Mouse (Mus musculus): ENCODE measurements around the gene Pgp. TPM values are rescaled to one million over a fixed set of nuclear protein-coding genes. Genes with fewer than 3 reads are reported as not detected.

Gene Pgp
- total and polyA plus RNA-seq, 2 experiments from 2014 or later, result 74.1 to 94.1 TPM

DNA sequence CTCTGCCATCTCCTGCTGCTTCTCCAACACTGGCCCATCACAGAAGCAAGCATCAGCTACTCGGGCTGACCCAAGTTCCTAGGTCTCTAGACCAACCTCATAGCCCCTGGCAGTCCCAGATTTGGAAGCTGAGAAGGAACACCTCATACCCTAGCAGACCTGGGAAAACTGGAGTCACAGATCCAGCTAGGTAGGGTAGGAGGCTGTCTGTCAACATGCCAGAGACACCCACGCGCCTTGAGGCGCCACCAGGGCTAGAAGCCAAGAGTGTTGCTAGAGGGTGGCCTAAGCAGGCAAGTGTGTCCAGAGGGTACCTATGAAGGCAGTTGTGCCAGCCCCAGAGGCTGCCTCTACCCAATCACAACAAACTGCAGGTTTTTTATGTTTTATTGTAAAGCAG lies 26.8 kb upstream of the Pgp start:
- no peak for ATAC-seq
- Histone ChIP-seq H3K4me2 (ENCODE audit: low read depth, low read length) (no peak overlapping the region), H3K36me3 (ENCODE audit: insufficient read depth, low read length) (peaks cover 74% of the 10 kb centered on the region), H3K27ac (no peak overlapping the region), H3K9me3 (ENCODE audit: low read length) (no peaks in the 10 kb centered on the region), H3K4me3 (ENCODE audit: low read length) (no peak overlapping the region), H3K4me1 (ENCODE audit: insufficient read depth, low read length) (no peaks in the 10 kb centered on the region), H3K27me3 (ENCODE audit: insufficient read depth, low read length) (no peaks in the 10 kb centered on the region), H3K9ac (replicated peaks; ENCODE audit: low read length) (no peak overlapping the region)
- WGBS, result 90% methylated on average over 4 of the region's 4 CpGs
- DNase-seq (ENCODE audit: low spot score), result no peak
- TF ChIP-seq CTCF (IDR thresholded peaks at IDR 0.05; ENCODE audit: low read depth), result no peak

- Histone ChIP-seq H3K4me3 (ENCODE audit: low read length) (no peak overlapping the region), H3K36me3 (ENCODE audit: insufficient read depth, low read length) (peaks cover 84% of the 10 kb centered on the region), H3K27me3 (ENCODE audit: insufficient read depth, low read length) (no peaks in the 10 kb centered on the region), H3K4me1 (ENCODE audit: insufficient read depth, low read length) (no peaks in the 10 kb centered on the region), H3K9me3 (ENCODE audit: low read length) (no peaks in the 10 kb centered on the region), H3K9ac (replicated peaks; ENCODE audit: low read length) (no peak overlapping the region), H3K27ac (no peak overlapping the region), H3K4me2 (ENCODE audit: low read depth, low read length) (no peak overlapping the region)
- 92% methylated on average over 8 of the region's 8 CpGs for WGBS
- ATAC-seq, result no peak
- no peak for TF ChIP-seq CTCF (IDR thresholded peaks at IDR 0.05; ENCODE audit: low read depth)
- no peak for DNase-seq (ENCODE audit: low spot score)
Measured at GRCm38 (mm10) chr17:24446590-24446989, 23.6 kb upstream of the Pgp start.

DNA sequence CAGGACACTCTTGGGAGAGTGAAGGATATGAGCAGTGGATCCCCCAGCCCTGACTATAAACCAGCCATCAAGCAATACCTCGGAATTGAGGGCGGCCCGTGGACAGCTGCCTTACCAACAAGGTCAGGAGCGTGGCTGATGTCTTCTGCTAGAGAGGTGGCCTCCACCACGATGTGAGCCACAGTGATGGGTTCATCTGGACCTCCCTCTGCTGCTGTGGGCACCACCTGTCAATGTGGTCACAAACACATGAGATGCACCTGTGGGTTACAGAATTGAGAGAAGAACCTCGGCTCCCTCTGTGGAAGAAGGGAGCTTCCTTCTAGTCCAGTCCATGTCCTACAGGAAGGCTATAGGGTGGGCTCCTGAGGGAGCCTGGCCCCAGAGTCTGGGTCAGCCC lies 20.7 kb upstream of the Pgp start:
- no peak overlapping the region for H3K9ac ChIP-seq (replicated peaks; ENCODE audit: low read length)
- WGBS, result 90% methylated on average over 6 of the region's 6 CpGs
- no peaks in the 10 kb centered on the region for H3K27me3 ChIP-seq (ENCODE audit: insufficient read depth, low read length)
- no peak overlapping the region for H3K4me2 ChIP-seq (ENCODE audit: low read depth, low read length)
- peaks cover 62% of the 10 kb centered on the region for H3K36me3 ChIP-seq (ENCODE audit: insufficient read depth, low read length)
- H3K27ac ChIP-seq, result no peak overlapping the region
- H3K4me3 ChIP-seq (ENCODE audit: low read length), result no peak overlapping the region
- no peaks in the 10 kb centered on the region for H3K9me3 ChIP-seq (ENCODE audit: low read length)
- H3K4me1 ChIP-seq (ENCODE audit: insufficient read depth, low read length), result 0 out of 2 replicates have a peak, but pooled peaks cover 8% of the 10 kb centered on the region
- no peak for ATAC-seq
- no peak for TF ChIP-seq CTCF (IDR thresholded peaks at IDR 0.05; ENCODE audit: low read depth)
- DNase-seq (ENCODE audit: low spot score), result no peak

GRCm38 (mm10) chr17:24451220-24451619 lies 19.0 kb upstream of the Pgp start:
- 95% methylated on average over 6 of the region's 6 CpGs for WGBS
- H3K4me3 ChIP-seq (ENCODE audit: low read length), result no peak overlapping the region
- TF ChIP-seq CTCF (IDR thresholded peaks at IDR 0.05; ENCODE audit: low read depth), result no peak

GRCm38 (mm10) chr17:24453372-24453771 lies 16.8 kb upstream of the Pgp start:
- TF ChIP-seq CTCF (IDR thresholded peaks at IDR 0.05; ENCODE audit: low read depth), result no peak
- no peak for ATAC-seq

More at GRCm38 (mm10) chr17:24451220-24451619, 19.0 kb upstream of the Pgp start:
- H3K9ac ChIP-seq (replicated peaks; ENCODE audit: low read length), result no peak overlapping the region
- H3K9me3 ChIP-seq (ENCODE audit: low read length), result no peaks in the 10 kb centered on the region
- 0 out of 2 replicates have a peak, but pooled peaks cover 8% of the 10 kb centered on the region for H3K4me1 ChIP-seq (ENCODE audit: insufficient read depth, low read length)
- H3K27me3 ChIP-seq (ENCODE audit: insufficient read depth, low read length), result no peaks in the 10 kb centered on the region
- DNase-seq (ENCODE audit: low spot score) (no peak), ATAC-seq (no peak)
- H3K4me2 ChIP-seq (ENCODE audit: low read depth, low read length), result no peak overlapping the region
- H3K27ac ChIP-seq, result no peak overlapping the region
- H3K36me3 ChIP-seq (ENCODE audit: insufficient read depth, low read length), result peaks cover 46% of the 10 kb centered on the region

GRCm38 (mm10) chr17:24454218-24454755 lies 15.9 kb upstream of the Pgp start:
- no peak for TF ChIP-seq CTCF (IDR thresholded peaks at IDR 0.05; ENCODE audit: low read depth)
- Histone ChIP-seq H3K9ac (replicated peaks; ENCODE audit: low read length) (peak overlapping the region; percentile 89), H3K36me3 (ENCODE audit: insufficient read depth, low read length) (peaks cover 15% of the 10 kb centered on the region), H3K27me3 (ENCODE audit: insufficient read depth, low read length) (no peaks in the 10 kb centered on the region), H3K4me2 (ENCODE audit: low read depth, low read length) (peak overlapping the region; percentile 65), H3K4me3 (ENCODE audit: low read length) (peak overlapping the region; percentile 78), H3K9me3 (ENCODE audit: low read length) (no peaks in the 10 kb centered on the region), H3K4me1 (ENCODE audit: insufficient read depth, low read length) (0 out of 2 replicates have a peak, but pooled peaks cover 8% of the 10 kb centered on the region), H3K27ac (peak overlapping the region; percentile 94)
- DNase-seq (ENCODE audit: low spot score), result no peak
- 5% methylated on average over 14 of the region's 14 CpGs for WGBS
- ATAC-seq, result no peak

More at GRCm38 (mm10) chr17:24453372-24453771, 16.8 kb upstream of the Pgp start:
- H3K27me3 ChIP-seq (ENCODE audit: insufficient read depth, low read length), result no peaks in the 10 kb centered on the region
- no peak for DNase-seq (ENCODE audit: low spot score)
- H3K4me1 ChIP-seq (ENCODE audit: insufficient read depth, low read length), result 0 out of 2 replicates have a peak, but pooled peaks cover 8% of the 10 kb centered on the region
- WGBS, result 95% methylated on average over 2 of the region's 2 CpGs
- no peaks in the 10 kb centered on the region for H3K9me3 ChIP-seq (ENCODE audit: low read length)
- H3K27ac ChIP-seq, result no peak overlapping the region
- H3K36me3 ChIP-seq (ENCODE audit: insufficient read depth, low read length), result peaks cover 24% of the 10 kb centered on the region
- peak overlapping the region; percentile 65; the same call in 1 of the 2 replicates for H3K4me2 ChIP-seq (ENCODE audit: low read depth, low read length)
- no peak overlapping the region for H3K9ac ChIP-seq (replicated peaks; ENCODE audit: low read length)
- no peak overlapping the region for H3K4me3 ChIP-seq (ENCODE audit: low read length)

All from hindbrain, postnatal 0 days (tissue).